Mouse (Mus musculus) adrenal gland, adult 2 months (tissue): Measurements from ENCODE around the gene Epo. TPM values are rescaled to one million over a fixed set of nuclear protein-coding genes. Genes with fewer than 3 reads are reported as not detected.

Source experiments
- DNase-seq: peaks from one replicate; pipeline ENCODE4 v3.0.0; 2021
- polyA plus RNA-seq: library from polyadenylated mRNA; depleted of rRNA; stranded (reverse); fragments of >200 nt; gene quantifications from 2 replicates; pipeline ENCODE4 v1.2.3, GENCODE M21; 2012
- total RNA-seq, 2 experiments: library from RNA; stranded (reverse); gene quantifications; 2 replicates each; pipeline ENCODE4 v1.2.3; 2021

The Epo gene
- total and polyA plus RNA-seq, 3 experiments = not detected

DNA sequence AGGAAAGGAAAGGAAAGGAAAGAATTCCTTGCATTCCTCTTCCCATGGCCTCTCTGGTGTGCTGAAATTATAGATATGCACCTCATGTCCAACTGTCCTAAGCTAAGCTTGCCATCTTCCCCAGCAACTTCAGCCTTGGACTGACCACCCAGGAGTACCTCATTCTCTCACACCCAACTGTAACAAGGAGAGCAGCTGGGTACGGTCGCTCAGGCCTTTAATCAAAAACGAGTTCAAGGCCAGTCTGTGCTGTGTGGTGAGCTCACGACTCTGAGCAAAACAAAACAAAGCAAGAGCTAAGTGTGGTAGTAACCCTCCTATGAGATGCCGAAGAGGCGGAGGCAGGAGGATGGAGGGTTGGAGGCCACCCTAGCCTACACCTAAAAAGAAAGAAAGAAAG is 7.9 kb upstream of the Epo start:
- DNase-seq = peak; percentile 59

GRCm38 (mm10) chr5:137539291-137539801 is 6.3 kb upstream of the Epo start:
- peak; percentile 61 for DNase-seq

- DNase-seq = no peak
Measured at GRCm38 (mm10) chr5:137537461-137537860, 4.4 kb upstream of the Epo start.

DNA sequence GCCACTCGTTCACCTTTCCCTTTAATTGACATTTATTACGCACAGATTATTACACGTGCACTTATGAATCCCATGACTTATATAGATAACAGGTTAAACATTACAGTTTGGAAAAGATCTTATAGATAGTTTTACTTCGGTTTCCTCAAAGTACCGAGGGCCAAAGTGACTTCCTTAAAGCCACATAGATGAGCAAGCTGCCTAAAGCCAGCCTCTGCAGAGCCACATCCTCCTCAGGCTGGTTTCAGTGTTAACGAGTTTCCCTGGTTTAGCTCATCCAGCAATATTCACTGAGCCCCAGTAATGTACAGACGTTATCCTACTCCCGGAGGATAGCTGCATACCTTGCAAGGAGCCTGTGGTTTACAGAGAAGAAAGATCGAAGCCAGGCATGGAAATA is 2.3 kb upstream of the Epo start:
- no peak for DNase-seq

- no peak for DNase-seq
Measured at GRCm38 (mm10) chr5:137534762-137535161, 1.7 kb upstream of the Epo start.

- DNase-seq = no peak
Measured at GRCm38 (mm10) chr5:137532808-137533116, 280 bp downstream of the Epo start.

DNA sequence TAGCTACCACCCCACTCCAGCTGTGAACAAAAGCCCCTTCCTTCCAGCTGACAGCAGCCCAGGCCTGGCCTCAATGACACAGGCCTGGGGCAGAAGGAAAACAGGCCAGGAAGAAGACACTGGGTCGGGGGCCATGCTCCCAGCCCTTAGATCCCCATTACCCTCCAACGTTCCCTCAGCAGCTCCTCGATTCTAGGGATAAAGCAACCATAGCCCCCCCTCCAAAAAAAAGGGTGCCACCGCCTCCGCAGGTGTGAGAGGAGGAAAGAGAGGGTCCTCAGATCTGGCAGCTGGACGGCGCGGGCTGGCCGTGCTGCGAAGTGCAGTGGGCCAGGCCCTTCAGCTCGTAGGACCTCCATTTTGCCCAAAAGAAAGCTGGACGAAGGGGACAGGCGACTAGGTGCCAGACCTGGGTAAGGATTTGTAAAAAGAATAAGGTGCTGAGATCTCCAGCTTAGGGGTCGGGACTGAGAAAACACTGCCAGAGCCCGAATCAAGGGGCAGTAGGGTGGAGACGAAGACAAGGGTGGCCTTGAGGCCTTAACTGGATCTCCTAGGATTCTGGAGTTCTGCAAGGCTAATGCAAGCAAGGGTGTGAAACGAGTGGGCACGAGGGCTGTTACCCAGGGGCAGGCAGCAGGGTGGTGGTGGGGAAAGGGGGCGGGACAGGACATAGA is 773 bp downstream of the Epo start:
- DNase-seq = peak; percentile 66

DNA sequence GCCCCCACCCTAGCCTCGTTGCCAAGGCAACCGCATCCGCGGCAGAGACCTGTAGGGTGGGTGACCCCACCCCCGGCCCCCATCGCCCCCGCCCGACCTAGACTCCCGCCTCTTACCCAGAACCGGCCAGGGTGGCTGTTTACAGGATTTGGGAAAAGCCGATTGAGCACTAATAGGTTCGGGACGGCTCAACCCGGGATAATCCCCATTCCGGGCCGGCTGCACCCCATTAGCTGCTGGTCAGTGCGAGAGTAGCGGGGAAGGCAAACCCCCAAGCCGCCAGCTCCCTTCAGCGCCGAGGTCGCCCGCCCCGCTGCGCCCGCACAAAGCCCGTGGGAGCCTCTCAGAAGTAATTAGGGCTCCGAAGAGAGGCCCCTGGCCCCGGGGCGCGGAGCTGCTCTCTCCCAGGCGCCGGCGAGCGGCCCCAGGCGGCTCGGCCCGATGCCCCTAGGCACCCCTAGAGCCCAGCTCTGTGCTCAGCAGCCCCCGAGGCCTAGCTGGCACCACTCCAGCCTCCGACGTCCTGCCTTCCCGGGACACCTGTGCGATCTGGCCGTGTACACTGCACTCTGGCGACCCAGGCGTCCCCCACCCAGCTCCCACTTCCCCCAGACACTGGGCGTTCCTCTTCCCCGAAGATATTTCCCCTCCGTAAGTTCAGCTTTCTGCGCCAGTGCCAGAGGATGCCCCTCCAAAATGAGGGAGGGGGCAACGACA is 1.5 kb downstream of the Epo start:
- peak; percentile 77 for DNase-seq

GRCm38 (mm10) chr5:137530588-137531413 is 2.2 kb downstream of the Epo start:
- peak; percentile 78 for DNase-seq

DNA sequence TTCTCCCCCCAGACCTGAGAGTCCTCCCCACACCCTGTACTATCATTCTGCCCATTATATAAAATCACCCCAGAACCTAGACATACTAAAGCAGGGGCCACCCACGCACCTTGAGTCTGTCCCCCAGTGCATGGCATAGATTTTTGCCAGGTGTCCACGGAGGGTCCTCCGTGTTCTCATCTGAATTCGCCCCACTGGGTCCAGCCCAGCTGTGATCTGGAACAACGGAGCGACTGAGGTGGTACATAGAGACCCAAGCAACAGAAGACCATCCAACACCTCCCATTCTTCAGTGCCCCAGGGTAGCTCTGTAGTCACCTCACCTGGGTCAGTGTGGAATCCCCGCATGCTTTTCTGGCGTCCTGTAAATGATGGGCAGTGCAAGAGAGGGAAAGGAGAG is 3.0 kb downstream of the Epo start:
- DNase-seq = no peak

DNA sequence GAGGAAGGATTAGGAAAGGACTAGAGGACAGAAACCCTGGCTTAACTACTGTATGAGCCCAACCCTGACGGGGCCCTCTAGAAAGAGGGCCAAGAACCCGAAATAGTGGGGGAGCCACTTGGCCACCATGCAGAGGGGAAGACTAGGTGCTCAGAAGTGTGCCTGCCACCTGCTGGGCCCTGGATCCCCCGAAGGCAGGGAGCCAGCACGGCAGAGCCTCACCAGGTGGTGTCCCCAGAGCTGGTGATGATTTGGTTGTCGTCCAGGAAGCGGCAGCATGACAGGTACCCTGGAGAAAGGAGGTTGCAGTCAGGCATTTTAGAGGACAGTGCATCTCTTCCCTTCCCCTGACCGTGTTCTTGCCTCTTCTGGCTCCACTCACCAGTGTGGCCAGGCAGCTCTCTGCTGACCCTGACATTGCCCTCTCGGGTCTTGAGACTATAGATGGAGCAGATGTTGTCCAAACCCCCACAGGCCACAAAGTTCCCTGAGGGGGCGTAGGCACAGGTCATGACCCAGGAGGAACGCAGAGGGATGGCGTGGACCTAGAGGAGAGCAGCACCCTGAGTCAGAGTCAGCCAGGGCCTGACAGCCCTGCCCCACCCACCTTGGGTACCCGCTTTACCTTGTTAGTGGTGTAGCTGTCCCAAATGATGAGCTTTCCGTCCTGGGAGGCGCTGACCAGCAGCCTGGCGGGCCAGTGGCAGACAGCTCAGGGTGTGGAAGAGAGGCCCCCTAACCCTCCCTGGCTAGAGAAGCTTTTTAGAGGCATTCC is 3.6 kb downstream of the Epo start:
- peak; percentile 26 for DNase-seq

DNA sequence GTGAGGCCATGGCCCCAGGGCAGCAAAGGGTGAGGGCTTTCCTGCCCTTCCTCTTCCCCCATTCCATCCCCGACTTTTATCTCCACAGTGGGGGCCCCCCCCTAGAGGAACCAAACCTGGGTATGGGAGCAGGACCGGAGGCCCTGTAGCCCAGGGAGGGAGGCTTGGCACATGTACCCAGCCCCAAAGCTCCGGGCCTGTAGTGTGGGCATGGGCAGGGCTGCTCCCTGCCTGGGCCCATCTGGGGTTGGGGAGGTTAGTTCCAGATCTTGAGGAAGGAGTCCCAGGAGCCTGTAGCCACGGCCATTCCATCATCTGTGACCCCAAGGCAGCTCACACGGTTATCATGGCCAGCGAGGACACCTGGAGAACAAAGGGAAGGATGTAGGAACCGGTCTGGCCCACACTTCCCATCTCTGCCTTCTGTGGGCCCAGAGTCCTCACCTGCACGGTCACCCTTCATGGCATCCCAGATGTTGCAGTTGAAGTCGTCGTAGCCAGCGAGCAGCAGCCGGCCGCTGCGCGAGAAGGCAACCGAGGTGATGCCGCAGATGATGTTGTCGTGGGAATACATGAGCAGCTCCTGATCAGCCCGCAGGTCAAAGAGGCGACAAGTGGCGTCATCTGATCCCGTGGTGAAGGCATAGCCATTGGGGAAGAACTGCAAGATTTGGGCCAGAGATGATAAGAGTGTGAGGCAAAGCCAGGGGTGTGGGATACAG is 4.6 kb downstream of the Epo start:
- peak; percentile 32 for DNase-seq

DNA sequence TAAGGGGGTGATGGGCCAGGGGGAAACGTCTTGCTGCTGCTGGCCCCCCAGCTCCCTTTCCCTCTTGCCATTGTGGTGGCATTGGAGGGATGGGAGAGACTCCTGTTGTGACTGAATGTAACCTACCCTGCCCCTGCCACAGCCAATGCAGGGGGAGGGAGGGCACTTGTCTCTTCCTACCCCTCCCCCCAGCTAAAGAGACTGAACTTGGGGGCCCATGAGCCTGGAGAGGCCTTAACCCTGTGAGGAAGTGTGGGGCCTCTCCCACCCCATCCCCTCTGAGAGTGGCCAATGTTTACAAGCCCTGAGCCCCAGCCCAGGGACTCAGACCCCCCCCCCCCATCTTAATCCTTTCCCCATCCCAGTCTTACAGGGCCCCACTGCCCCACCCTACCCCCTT is 5.6 kb downstream of the Epo start:
- peak; percentile 17 for DNase-seq

GRCm38 (mm10) chr5:137526192-137526936 is 6.7 kb downstream of the Epo start:
- DNase-seq = peak; percentile 70

DNA sequence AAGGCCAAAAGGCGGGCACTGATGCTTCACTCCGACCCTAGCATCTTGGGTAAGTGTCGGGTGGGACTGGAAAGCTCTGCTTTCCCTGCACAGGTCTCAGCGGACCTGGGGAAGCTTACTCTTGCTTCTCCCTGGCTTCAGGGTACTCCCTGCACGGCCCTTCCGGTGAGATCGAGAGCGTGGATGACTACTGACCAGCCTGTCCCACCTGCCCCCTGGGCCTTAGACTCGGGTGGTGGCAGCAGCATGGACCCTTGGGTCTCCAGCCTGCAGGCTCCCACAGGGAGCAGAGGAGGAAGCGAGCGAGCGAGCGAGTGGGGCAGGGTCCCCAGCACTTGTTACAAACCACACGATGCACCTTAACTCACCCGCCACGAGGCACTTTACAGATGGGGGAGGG is 7.5 kb downstream of the Epo start:
- peak; percentile 16 for DNase-seq

- DNase-seq = no peak
Measured at GRCm38 (mm10) chr5:137524671-137525070, 8.4 kb downstream of the Epo start.

DNA sequence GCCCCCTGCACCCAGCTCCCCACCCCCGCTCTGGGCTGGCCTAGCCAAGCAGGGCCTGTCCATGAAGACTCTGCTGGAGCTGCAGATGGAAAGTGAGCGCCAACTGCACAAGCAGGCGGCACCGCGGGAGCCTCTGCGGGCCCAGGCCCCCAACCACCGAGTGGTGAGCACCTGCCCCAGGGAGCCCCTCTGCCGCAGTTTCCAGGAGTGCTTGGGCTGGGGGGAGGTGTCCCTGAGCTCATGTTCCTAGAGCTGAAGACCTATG is 8.9 kb downstream of the Epo start:
- no peak for DNase-seq

DNA sequence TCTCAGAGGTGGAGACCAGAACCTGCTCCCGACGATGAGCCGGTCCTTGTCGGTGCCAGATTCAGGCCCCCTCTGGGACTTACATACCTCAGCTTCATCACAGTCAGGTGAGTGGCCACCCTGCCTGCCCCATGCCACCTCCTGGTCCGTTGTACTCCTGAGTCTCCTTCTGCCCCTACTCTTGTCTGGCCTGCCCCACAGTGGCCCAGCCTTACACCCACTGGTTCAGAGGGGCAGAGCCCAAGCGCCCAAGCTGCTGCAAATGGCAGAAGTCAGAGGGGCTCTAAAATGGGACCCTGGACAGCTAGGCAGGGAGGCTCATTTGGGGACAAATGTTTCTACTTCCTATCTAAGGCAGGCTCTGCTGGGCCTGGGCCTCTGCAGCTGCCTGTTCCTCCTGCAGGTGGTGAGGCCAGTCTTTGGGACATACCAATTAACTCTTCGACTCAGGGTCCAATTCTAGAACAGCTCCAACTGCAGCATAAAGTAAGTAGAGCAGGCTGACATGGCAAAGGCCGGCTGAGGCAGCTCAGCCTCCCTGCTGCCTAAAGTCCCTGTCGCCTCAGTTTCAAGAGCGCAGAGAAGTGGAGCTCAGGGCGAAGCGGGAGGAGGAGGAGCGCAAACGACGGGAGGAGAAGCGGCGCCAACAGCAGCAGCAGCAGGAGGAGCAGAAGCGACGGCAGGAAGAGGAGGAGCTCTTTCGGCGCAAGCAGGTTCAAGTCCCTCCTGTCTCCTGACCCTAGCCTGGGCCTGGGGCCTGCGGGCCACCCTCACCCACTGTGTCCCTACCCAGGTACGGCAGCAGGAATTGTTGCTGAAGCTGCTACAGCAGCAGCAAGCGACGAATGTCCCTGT is 9.4 kb downstream of the Epo start:
- no peak for DNase-seq

DNA sequence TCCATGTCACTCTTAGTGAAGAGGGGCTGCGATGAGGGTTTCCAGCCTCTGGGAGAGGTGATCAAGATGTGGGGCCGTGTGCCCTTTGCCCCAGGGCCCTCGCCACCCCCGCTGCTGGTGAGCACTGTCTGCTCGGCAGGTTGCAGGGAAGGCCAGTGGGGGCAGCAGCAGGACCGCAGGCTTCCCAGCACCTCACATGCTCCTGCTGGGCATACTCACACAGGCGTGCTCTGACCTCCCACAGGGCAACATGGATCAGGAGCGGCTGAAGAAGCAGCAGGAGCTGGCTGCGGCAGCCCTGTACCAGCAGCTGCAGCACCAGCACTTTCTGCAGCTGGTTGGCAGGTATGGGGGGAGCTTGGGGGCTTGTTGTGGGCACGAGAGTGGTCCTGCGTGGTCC is 10.3 kb downstream of the Epo start:
- no peak for DNase-seq

DNA sequence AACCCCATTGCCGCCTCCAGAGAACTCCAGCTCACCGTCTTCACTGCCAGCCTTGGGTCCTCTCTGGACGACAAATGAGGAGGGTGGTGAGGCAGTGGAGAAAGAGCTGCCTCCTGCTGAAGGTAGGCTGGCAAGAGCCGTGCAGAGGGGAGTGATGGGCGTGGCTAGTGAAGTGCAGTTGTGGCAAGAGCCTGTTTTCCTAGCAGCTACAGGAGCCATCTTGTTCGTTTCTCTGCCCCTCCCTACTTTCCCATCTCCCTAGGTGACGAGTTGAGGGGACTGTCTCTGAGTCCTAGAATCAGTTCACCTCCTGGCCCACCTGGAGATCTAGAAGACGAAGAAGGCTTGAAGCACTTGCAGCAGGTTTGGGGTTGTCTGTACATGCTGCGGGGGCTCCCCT is 11.2 kb downstream of the Epo start:
- no peak for DNase-seq
